Mouse (Mus musculus) C2C12 (cell line): ENCODE measurements around the gene Uncx. TPM values are rescaled to one million over a fixed set of nuclear protein-coding genes. Genes with fewer than 3 reads are reported as not detected.

Source experiments
- H3K27me3 ChIP-seq: one replicate; pipeline ENCODE4 v1.6.1; 2011; ENCODE audit not compliant: control insufficient read depth, insufficient read depth, insufficient read length
- H3K36me3 ChIP-seq: one replicate; pipeline ENCODE4 v1.6.1; 2011; ENCODE audit not compliant: control insufficient read depth, insufficient read depth
- H3K4me3 ChIP-seq: one replicate; pipeline ENCODE4 v1.5.1; 2011; ENCODE audit warnings: mild to moderate bottlenecking, control low read depth; ENCODE audit not compliant: poor library complexity, insufficient read depth, severe bottlenecking
- H3K79me2 ChIP-seq: one replicate; pipeline ENCODE4 v1.6.1; 2011; ENCODE audit not compliant: control insufficient read depth, insufficient read depth
- H3K79me3 ChIP-seq: one replicate; pipeline ENCODE4 v1.6.1; 2011; ENCODE audit warnings: low read depth, control low read depth
- H3ac ChIP-seq: one replicate; pipeline ENCODE3; 2011; ENCODE audit warnings: low read depth; ENCODE audit not compliant: control insufficient read depth, insufficient read length
- CEBPB ChIP-seq: IDR thresholded peaks from one replicate; pipeline ENCODE4 v1.6.1; 2011; ENCODE audit warnings: low read depth, mild to moderate bottlenecking, control low read depth, moderate library complexity
- CTCF ChIP-seq: IDR thresholded peaks from one replicate; pipeline ENCODE4 v1.5.1; 2011; ENCODE audit not compliant: control insufficient read depth, insufficient read depth, insufficient read length
- FOSL1 ChIP-seq: IDR thresholded peaks from one replicate; pipeline ENCODE4 v1.8.0; 2011; ENCODE audit warnings: mild to moderate bottlenecking, low read length; ENCODE audit not compliant: poor library complexity, insufficient read depth, severe bottlenecking
- MAX ChIP-seq: IDR thresholded peaks from one replicate; pipeline ENCODE4 v1.6.1; 2011; ENCODE audit warnings: mild to moderate bottlenecking, control low read depth
- MYOD1 ChIP-seq: IDR thresholded peaks from one replicate; pipeline ENCODE4 v1.6.1; 2011; ENCODE audit warnings: low read depth; ENCODE audit not compliant: control insufficient read depth, insufficient read length
- MYOG ChIP-seq: IDR thresholded peaks from one replicate; pipeline ENCODE4 v1.6.1; 2011; ENCODE audit not compliant: control insufficient read depth, insufficient read length; ENCODE audit errors: extremely low read depth
- USF1 ChIP-seq: IDR thresholded peaks from one replicate; pipeline ENCODE4 v1.6.1; 2011; ENCODE audit warnings: low read depth, mild to moderate bottlenecking, control low read depth, moderate library complexity
- long read RNA-seq, 2 experiments: library from polyadenylated mRNA; unstranded; transcript quantifications; one replicate each; pipeline ENCODE4 v2.0.0; 2019 to 2020
- polyA plus RNA-seq: library from polyadenylated mRNA; unstranded; fragments of >200 nt; fragmentation: generic; extraction: Trizol; gene quantifications from one replicate; pipeline ENCODE4 v1.2.1, GENCODE M21; 2012; ENCODE audit warnings: missing spikeins

Uncx gene
- not detected for polyA plus RNA-seq
- long read RNA-seq, experiment 1: 0 reads
- long read RNA-seq, experiment 2: 0 reads

DNA sequence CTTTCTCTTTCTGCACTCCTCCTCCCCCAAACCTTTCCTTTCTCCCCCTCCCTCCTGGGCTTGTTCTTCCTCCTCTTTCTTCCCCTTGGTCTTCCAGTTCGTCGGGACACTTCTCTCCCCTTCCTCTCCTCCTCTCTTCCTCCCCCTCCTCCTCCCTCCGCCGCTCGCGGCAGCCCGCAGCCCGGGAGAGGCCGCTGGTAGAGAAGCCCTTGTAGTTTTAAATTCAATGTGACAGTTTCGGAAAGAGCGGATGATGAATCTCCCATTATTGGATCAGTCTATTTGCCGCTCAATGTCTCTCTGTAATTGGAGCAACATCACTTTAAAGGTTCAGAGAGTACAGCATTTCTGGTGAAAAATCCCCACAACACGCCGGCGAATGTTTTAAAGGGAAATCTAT is at the start of gene Uncx:
Uncx (plus strand) TSS at position 281 of the 400 bp plus-strand sequence.
- TF ChIP-seq FOSL1 (no peak), CEBPB (no peak)
- H3K79me2 ChIP-seq: no peaks in the 10 kb centered on the region
- peaks cover 81% of the 10 kb centered on the region for H3K27me3 ChIP-seq
- no peak within 1 kb of the TSS for H3ac ChIP-seq
- H3K36me3 ChIP-seq: no peaks in the 10 kb centered on the region
- H3K4me3 ChIP-seq: no peak within 1 kb of the TSS
- H3K79me3 ChIP-seq: no peaks in the 10 kb centered on the region

DNA sequence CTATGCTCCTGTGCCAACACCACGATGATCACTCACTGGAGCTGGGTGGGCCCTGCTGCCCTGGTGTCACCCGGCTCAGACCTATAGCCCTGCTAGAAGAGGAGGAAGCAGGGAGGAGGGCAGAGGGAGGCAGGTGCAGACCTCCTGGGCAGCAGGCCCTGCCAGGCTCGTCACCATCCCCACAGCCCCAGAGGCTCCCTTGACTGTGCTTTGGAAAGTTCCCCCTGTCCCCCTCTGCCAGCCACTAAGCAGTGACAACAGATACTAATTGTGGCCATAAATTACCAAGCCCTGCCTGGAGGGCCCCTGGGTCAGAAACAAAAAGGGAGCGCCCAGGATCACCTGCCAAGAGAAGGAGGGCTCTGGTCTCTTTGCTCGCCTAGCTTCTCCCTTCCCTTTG is 49.6 kb upstream of the Uncx start:
- no peak overlapping the region for H3K4me3 ChIP-seq
- no peaks in the 10 kb centered on the region for H3K79me2 ChIP-seq
- no peaks in the 10 kb centered on the region for H3K79me3 ChIP-seq
- no peak overlapping the region for H3ac ChIP-seq
- no peaks in the 10 kb centered on the region for H3K36me3 ChIP-seq
- H3K27me3 ChIP-seq: peaks cover 9% of the 10 kb centered on the region
- TF ChIP-seq MAX (no peak), MYOD1 (no peak), FOSL1 (no peak), CTCF (no peak), MYOG (no peak), CEBPB (no peak), USF1 (no peak)

DNA sequence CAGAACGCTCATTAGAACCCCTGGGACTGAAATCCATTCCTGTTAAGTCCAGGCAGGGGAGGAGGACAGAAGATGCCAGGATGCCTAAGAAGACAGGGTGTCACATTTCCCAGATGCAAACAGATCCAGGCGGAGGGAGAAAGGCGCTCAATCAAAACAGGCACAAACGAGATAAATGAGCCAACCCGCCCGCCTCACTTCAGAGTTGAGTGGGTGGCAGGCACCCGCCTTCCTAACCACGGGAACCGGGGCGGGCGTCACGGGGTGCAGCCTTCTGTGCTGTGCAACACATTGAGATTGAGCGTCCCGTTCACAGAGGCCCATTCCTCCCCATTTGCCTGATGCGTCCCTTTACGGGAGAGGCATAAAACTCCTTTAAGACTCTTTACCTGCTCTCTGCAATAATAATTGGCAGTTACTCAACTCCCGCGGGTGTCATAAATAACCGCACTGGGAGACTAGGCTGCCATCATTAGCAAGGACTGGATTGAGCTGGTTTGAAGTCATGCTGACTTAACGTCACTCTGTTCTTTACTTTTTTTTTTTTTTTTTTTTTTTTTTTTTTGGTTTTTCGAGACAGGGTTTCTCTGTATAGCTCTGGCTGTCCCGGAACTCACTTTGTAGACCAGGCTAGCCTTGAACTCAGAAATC is 48.1 kb upstream of the Uncx start:
- Histone ChIP-seq H3ac (no peak overlapping the region), H3K27me3 (peaks cover 16% of the 10 kb centered on the region), H3K4me3 (no peak overlapping the region), H3K79me3 (no peaks in the 10 kb centered on the region), H3K79me2 (no peaks in the 10 kb centered on the region), H3K36me3 (no peaks in the 10 kb centered on the region)
- TF ChIP-seq MYOD1 (no peak), MYOG (no peak), FOSL1 (no peak), CTCF (no peak), MAX (no peak), CEBPB (no peak), USF1 (no peak)

DNA sequence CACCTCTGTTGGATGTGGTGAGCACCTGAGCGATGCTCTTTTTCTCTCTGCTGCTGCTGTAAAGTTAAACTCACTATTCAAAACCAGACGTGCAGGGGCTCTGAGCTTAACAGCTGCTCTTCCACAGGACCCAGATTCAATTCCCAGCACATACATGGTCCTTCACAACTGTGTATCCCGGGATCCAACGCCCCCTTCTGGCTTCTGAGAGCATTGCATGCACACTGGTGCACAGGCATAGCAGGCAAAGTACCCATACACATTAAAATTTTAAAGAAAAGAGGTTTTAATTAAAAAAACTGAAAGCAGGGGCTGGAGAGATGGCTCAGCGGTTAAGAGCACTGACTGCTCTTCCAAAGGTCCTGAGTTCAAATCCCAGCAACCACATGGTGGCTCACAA is 46.4 kb upstream of the Uncx start:
- H3K79me2 ChIP-seq: no peaks in the 10 kb centered on the region
- TF ChIP-seq MYOG: no peak
- no peak for TF ChIP-seq MYOD1
- TF ChIP-seq MAX: no peak
- no peak for TF ChIP-seq CTCF
- TF ChIP-seq FOSL1: no peak
- no peak for TF ChIP-seq CEBPB
- TF ChIP-seq USF1: no peak
- H3K27me3 ChIP-seq: peaks cover 23% of the 10 kb centered on the region
- no peak overlapping the region for H3ac ChIP-seq
- H3K36me3 ChIP-seq: no peaks in the 10 kb centered on the region
- H3K4me3 ChIP-seq: no peak overlapping the region
- no peaks in the 10 kb centered on the region for H3K79me3 ChIP-seq

DNA sequence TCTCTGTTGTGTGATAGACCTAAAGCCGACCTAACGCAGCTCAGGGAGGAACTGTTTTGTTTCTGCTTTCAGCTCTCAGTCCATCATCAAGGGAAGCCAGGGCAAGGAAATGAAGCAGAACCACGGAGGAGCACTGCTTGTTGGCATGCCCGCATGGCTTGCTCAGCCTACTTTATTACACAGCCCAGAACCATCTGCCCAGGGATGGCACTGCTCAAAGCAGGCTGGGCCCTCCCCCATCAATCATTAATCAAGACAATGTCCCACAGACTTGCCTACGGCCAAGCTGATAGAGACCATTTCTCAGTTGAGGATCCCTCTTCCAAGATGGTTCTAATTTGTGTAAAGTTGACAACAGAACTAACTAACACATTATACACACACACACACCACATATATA is 44.5 kb upstream of the Uncx start:
- no peak for TF ChIP-seq MYOD1
- TF ChIP-seq MAX: no peak
- TF ChIP-seq CEBPB: no peak
- no peak for TF ChIP-seq FOSL1
- no peak for TF ChIP-seq MYOG
- TF ChIP-seq USF1: no peak
- no peak for TF ChIP-seq CTCF
- no peaks in the 10 kb centered on the region for H3K36me3 ChIP-seq
- H3K27me3 ChIP-seq: peaks cover 35% of the 10 kb centered on the region
- no peak overlapping the region for H3K4me3 ChIP-seq
- H3ac ChIP-seq: no peak overlapping the region
- H3K79me2 ChIP-seq: no peaks in the 10 kb centered on the region
- H3K79me3 ChIP-seq: no peaks in the 10 kb centered on the region

DNA sequence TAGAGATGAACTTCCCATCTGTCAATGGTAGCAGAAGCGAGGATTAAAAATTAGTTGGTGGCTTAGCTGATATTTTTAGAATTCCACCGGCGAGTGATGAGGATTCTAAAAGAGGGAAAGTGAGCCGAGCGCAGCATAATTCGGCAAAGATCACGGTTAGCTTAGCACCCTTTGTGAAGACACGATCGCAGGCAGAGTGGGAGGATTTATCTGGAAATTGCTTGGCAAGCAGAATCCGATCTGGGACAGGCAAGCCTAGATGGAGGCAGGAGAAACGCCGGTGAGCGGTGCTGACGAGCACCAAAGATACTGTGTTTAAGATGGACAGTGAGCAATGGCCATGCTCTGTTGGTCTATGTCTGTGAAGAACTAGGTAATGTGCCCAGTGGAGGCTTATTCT is 41.0 kb upstream of the Uncx start:
- Histone ChIP-seq H3K27me3 (peaks cover 40% of the 10 kb centered on the region), H3ac (no peak overlapping the region), H3K4me3 (no peak overlapping the region), H3K79me3 (no peaks in the 10 kb centered on the region), H3K36me3 (no peaks in the 10 kb centered on the region), H3K79me2 (no peaks in the 10 kb centered on the region)
- TF ChIP-seq FOSL1 (no peak), USF1 (no peak), CTCF (no peak), MYOG (no peak), MAX (no peak), MYOD1 (no peak), CEBPB (no peak)
